Mouse (Mus musculus): ENCODE measurements around the gene Csnk1g2.

DNA sequence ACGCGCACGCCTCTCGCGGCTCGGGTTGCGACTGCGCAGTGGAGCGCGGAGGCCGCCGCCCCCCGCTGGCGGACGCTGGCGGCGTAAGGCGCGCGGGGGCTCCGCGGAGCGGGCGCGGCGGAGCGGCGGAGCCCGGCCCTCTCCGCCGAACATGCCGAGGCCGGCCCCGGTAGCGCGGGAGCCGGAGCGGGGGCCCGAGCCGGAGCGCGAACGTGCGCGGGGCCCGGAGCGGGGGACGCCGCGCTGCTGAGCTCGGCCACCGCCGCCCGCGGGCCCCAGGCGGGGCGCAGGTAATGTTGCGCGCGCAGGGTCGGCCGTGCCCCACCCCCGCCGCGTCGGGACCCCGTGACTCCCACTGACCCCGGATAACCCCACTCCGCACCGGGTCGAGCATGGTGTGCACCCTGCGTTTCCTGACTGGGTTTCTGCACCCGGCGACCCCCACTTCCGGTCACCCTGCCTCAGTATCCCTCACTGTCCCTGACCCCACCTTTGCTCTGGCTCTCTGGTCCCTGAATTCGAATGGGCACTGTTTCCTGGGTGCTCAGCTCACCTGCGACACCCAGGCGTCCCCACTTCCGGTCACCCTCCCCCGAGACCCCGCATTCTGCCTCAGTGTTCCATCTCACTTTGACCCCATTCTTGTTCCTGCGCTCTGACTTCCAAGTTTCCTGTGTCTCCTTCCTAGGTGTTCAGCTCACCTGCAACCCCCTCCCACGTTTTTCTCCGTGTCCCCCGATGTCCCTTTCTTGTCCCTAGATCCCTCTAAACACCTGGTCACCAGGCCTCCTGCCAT lies at the start of gene Csnk1g2:
- TF ChIP-seq USF1 (IDR thresholded peaks at IDR 0.05; ENCODE audit: low read depth) (no peak), CTCF (IDR thresholded peaks at IDR 0.05; ENCODE audit: control insufficient read depth, insufficient read depth, insufficient read length) (no peak)
